Mouse (Mus musculus): ENCODE data around the gene Foxj2.

Foxj2 gene

DNA sequence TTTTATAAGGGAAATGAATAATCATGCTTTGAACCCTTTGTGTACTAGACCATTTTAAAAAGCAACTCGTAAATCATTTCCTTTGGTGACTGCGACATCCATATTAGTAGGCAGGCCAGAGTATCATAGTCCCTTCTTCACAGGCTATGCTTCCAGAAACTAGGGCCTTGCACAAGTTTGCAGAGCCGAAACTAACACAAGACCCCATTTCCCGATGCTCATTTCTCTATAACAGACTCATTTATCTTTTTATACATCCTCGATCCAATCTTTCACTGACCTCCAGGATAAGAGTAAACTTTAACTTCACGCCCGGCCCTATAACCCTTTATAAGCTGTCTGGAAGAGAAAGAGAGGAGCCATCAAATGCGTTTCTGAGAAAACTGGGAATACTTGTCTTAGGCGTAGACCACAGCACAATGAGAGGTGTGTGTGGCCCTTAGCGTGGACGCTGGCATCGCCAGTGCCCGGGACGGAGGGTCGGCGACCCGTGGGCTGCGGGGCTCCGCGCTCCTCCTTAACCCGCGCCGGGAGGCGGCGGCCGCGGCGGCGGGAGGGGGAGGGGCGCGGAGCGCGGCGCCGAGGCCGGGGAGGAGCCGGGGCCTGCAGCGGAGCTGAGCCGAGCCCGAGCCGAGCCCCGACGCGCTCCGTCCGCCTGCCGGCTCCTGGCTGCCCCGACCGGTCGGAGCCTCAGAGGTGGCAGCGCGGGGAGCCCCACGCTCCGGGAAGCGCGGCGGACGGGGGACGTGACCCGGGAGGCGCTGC, at the start of gene Foxj2:
Foxj2 (plus strand) TSS at position 609 of the 765 bp plus-strand sequence.
- DNase-seq (ENCODE audit: low read depth) = no peak

DNA sequence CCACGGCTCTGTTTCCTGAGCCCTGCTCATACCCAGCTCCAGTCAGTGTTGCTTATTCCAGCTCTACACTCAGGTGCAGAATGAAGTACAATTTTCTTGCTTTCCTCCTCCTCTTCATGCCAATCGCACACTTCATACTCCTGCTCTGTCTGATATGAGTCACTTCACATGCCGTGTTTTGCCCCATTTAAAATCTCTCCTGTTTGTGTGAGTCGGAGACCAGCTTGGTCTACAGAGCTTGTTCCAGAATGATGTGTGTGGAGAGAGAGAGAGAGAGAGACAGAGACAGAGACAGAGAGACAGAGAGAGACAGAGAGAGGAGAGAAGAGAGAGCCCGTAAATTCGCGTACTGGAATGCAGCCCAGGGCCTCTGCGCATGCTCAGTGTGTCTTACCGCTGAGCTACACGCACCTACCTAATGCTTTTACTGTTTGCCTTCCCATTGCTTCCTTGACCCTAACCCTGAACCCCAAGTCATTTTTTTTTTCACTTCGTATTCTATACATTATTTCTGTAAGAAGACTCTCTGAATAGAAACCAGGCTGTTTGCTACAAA, 48.9 kb upstream of the Foxj2 start:
- DNase-seq (ENCODE audit: low read depth) = no peak

DNA sequence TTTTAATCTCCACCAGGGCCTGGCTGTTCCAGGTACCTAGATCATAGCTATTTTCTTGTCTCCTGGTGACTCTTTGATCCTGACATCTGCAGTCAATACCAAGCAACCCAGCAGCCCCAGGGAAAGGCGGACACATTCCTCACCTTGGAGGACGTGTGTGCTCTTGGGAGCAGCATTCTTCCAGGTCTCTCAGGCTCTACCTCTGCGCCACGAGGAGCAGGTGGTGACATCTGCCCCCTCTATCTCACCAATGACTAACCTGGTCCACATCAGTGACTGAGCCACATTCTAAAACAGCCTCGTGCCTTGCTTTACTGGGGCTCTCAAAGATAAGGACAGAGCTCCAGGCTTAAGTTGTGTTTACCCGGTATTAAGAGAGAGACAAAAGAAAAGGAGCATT, 47.0 kb upstream of the Foxj2 start:
- DNase-seq (ENCODE audit: low read depth) = no peak

DNA sequence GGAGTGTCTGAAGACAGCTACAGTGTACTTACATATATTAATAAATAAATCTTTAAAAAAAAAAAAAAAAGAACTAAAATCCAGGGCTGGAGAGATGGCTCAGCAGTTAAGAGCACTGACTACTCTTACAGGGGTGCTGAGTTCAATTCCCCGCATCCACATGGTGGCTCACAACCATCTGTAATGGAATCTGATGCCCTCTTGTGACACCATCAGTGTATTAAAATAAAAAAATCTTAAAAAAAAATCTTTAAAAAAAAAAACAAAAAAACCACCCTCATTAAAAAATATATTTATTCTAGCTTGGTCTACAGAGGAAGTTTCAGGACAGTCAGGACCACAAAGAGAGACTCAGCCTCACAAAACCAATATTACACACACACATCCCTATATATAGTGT, 45.4 kb upstream of the Foxj2 start:
- no peak for DNase-seq (ENCODE audit: low read depth)

- DNase-seq (ENCODE audit: low read depth) = no peak
These were observed 43.7 kb upstream of the Foxj2 start for GRCm38 (mm10) chr6:122776040-122776439.

- no peak for DNase-seq (ENCODE audit: low read depth)
These were observed 39.8 kb upstream of the Foxj2 start for GRCm38 (mm10) chr6:122779916-122780315.

- DNase-seq (ENCODE audit: low read depth) = no peak
These were observed 38.5 kb upstream of the Foxj2 start for GRCm38 (mm10) chr6:122781167-122781566.

DNA sequence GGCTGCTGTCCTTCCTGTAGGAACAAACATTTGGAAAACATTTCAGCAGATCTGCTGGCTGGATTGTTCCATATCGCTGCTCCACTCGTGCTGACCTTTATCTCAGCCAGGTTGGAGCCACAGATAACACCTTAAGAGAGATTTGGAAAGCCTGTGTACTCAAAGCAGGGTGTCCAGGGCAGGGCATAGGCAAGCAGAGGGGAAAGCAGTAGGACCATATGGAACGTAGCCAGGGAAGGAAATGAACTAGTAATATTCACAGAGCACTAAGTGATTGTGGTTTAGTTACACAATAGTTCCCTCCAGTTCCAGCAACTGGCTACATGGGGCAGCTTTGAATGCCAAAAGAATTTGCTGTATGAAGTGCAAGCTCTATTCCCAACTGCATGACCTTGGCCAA, 37.5 kb upstream of the Foxj2 start:
- DNase-seq (ENCODE audit: low read depth) = no peak

- no peak for DNase-seq (ENCODE audit: low read depth)
These were observed 34.8 kb upstream of the Foxj2 start for GRCm38 (mm10) chr6:122784866-122785265.

GRCm38 (mm10) chr6:122786275-122786674, 33.4 kb upstream of the Foxj2 start:
- DNase-seq (ENCODE audit: low read depth) = peak; percentile 40

DNA sequence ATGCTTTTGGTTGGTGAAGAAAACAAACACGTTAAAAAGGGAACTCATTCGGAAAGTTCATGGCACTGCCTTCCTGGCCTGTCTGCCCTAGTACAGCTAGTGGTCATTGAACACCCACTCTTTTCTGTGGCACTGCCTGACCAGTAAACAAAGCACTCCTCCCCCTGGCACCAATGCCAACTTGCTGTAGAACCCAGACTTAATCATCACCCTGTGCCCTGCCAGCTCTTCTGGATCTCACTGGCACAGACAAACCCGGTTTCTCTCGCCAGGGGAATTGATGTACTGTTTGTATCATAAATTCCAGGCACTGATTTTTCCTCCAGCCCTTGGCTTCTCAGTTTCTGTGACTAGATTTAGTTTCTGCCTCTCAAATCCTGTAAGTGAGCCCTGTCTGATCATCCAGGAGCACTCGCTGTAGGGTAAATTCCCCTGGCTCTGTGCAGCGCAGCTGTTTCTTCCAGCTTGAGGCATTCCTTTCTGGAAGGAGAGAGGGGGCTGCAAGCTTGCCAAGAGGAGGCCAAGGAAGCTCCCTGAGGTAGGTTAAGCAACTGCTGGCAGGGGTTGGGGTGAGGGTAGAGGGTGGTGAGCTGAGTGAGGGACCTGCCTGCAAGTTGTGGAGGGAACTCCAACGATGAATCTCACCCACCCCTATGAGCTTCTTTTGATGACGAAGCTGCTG, 24.3 kb upstream of the Foxj2 start:
- DNase-seq (ENCODE audit: low read depth) = no peak

DNA sequence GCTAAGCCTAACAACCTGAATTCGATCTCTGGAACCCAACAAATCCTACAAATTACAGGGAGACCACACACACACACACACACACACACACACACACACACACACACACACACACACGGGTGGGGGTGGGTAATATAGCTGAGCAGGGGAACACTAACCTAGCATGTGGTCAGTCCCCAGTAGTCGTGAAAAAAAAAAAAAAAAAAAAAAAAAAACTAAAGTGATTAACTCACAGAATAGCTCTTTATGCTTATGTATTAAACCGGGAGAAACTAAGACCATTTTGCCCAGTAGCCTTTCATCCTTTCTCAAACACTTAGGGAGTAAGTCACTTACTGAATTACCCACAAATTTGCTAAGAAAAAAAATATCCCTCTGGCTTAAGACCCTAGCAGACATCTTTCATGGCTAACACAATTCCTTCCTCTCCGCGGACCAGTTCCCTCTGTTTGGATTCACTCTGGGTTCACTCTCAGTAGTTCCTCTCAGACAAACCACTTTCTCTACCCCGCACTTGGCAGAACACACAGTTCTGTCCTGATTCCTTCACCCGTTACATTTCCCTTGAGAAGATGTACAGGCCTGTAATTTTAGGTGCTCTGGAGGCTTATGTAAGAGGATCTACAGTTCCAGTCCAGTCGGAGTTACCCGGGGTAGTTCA, 18.9 kb upstream of the Foxj2 start:
- no peak for DNase-seq (ENCODE audit: low read depth)

- peak; percentile 53 for DNase-seq (ENCODE audit: low read depth)
These were observed 18.4 kb upstream of the Foxj2 start, which contains the start of gene Slc2a3 for GRCm38 (mm10) chr6:122801301-122801800. Gene Slc2a3, minus strand, starts transcription at chr6:122801640.

GRCm38 (mm10) chr6:122801801-122802514, 17.8 kb upstream of the Foxj2 start:
- no peak for DNase-seq (ENCODE audit: low read depth)

- peak; percentile 95 for DNase-seq (ENCODE audit: low read depth)
These were observed 15.3 kb upstream of the Foxj2 start for GRCm38 (mm10) chr6:122804418-122804817.

DNA sequence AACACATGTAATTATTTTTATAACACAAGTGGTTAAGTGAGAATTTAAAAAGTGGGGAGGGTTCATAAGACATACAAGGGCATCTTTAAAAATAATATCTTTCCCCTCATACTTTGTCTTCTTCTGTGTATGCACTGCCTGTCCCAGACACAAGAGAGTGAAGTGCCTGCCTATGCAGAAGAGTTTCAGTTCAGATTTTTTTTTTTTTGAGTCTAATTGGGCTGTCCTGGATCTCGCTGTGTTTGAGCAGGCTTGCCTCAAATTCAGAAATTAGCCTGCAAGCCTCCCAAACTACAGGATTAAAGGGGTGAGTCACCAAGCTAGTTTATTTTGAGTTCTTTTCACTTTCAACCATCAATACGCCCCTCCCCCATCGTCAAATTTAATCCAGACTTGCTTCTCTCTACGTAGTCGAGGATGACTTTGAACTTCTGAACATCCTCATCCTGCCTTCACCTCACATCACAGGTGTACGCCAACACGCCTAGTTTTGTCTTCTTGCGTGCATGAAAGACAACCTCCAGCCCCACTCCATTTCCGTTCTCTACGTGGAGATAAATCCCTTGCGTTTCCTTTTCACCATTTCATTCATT, 9.6 kb upstream of the Foxj2 start:
- DNase-seq (ENCODE audit: low read depth) = no peak

GRCm38 (mm10) chr6:122810615-122811279, 9.0 kb upstream of the Foxj2 start:
- DNase-seq (ENCODE audit: low read depth) = peak; percentile 99

GRCm38 (mm10) chr6:122811280-122811652, 8.4 kb upstream of the Foxj2 start:
- DNase-seq (ENCODE audit: low read depth) = peak; percentile 84

- DNase-seq (ENCODE audit: low read depth) = peak; percentile 66
These were observed 7.7 kb upstream of the Foxj2 start for GRCm38 (mm10) chr6:122811771-122812600.

GRCm38 (mm10) chr6:122812716-122813115, 7.0 kb upstream of the Foxj2 start:
- DNase-seq (ENCODE audit: low read depth) = no peak
